Mouse (Mus musculus) myocyte (in vitro differentiated cells): ENCODE measurements around the gene Stip1. TPM values are rescaled to one million over a fixed set of nuclear protein-coding genes. Genes with fewer than 3 reads are reported as not detected.

Experiments
- H3K27me3 ChIP-seq: one replicate; pipeline ENCODE4 v1.6.1; 2011; ENCODE audit not compliant: control insufficient read depth, insufficient read depth, insufficient read length
- H3K36me3 ChIP-seq: one replicate; pipeline ENCODE4 v1.6.1; 2011; ENCODE audit not compliant: control insufficient read depth, insufficient read depth
- H3K4me2 ChIP-seq: one replicate; pipeline ENCODE4 v1.6.1; 2011; ENCODE audit warnings: low read depth, control low read depth
- H3K4me3 ChIP-seq: one replicate; pipeline ENCODE4 v1.5.1; 2011; ENCODE audit warnings: mild to moderate bottlenecking, control low read depth, moderate library complexity
- H3K79me2 ChIP-seq: one replicate; pipeline ENCODE4 v1.6.1; 2011; ENCODE audit not compliant: control insufficient read depth, insufficient read depth
- H3ac ChIP-seq: one replicate; pipeline ENCODE4 v1.6.1; 2011; ENCODE audit not compliant: control insufficient read depth, insufficient read length
- CEBPB ChIP-seq: IDR thresholded peaks from 2 replicates; pipeline ENCODE4 v1.6.1; 2011; ENCODE audit warnings: mild to moderate bottlenecking, moderate library complexity; ENCODE audit not compliant: poor library complexity, insufficient read depth, severe bottlenecking
- E2F4 ChIP-seq: IDR thresholded peaks from one replicate; pipeline ENCODE4 v1.6.1; 2011; ENCODE audit warnings: mild to moderate bottlenecking, control low read depth, moderate library complexity; ENCODE audit not compliant: insufficient read depth
- MAX ChIP-seq: IDR thresholded peaks from one replicate; pipeline ENCODE4 v1.6.1; 2011; ENCODE audit warnings: low read depth, mild to moderate bottlenecking, control low read depth
- MYOD1 ChIP-seq, 3 experiments: IDR thresholded peaks; one replicate each; pipeline ENCODE4 v1.6.1; 2011; ENCODE audit warnings: control low read depth in 2 of 3, low read depth in 2 of 3, mild to moderate bottlenecking in 2 of 3, moderate library complexity in 1 of 3; ENCODE audit not compliant: insufficient read length in 2 of 3, control insufficient read depth in 1 of 3
- MYOG ChIP-seq, 3 experiments: IDR thresholded peaks; one replicate each; pipeline ENCODE4 v1.6.1; 2011; ENCODE audit warnings: control low read depth in 2 of 3, low read depth in 2 of 3, mild to moderate bottlenecking in 2 of 3; ENCODE audit not compliant: insufficient read length in 2 of 3, control insufficient read depth in 1 of 3, insufficient read depth in 1 of 3
- POLR2A ChIP-seq: IDR thresholded peaks from one replicate; pipeline ENCODE4 v1.6.1; 2011; ENCODE audit warnings: low read depth, mild to moderate bottlenecking, control low read depth, moderate library complexity; ENCODE audit not compliant: insufficient read length
- POLR2AphosphoS2 ChIP-seq: IDR thresholded peaks from one replicate; pipeline ENCODE4 v1.6.1; 2011; ENCODE audit warnings: low read depth, control low read depth; ENCODE audit not compliant: insufficient read length
- REST ChIP-seq: IDR thresholded peaks from one replicate; pipeline ENCODE4 v1.6.1; 2011; ENCODE audit warnings: mild to moderate bottlenecking, control low read depth, moderate library complexity; ENCODE audit not compliant: insufficient read depth, insufficient read length
- SRF ChIP-seq: IDR thresholded peaks from one replicate; pipeline ENCODE4 v1.6.1; 2011; ENCODE audit warnings: low read depth; ENCODE audit not compliant: control insufficient read depth, insufficient read length
- TCF12 ChIP-seq: IDR thresholded peaks from one replicate; pipeline ENCODE4 v1.6.1; 2011; ENCODE audit warnings: mild to moderate bottlenecking, control low read depth; ENCODE audit not compliant: poor library complexity, insufficient read depth, severe bottlenecking
- TCF3 ChIP-seq: IDR thresholded peaks from one replicate; pipeline ENCODE4 v1.6.1; 2011; ENCODE audit warnings: low read depth, control low read depth; ENCODE audit not compliant: insufficient read length
- USF1 ChIP-seq: IDR thresholded peaks from one replicate; pipeline ENCODE4 v1.6.1; 2011; ENCODE audit warnings: low read depth, mild to moderate bottlenecking, control low read depth, moderate library complexity
- polyA plus RNA-seq: library from polyadenylated mRNA; unstranded; fragments of >200 nt; fragmentation: generic; extraction: Trizol; gene quantifications from one replicate; pipeline ENCODE4 v1.2.1, GENCODE M21; 2012; ENCODE audit warnings: missing spikeins

The Stip1 gene
- polyA plus RNA-seq, 1 experiment: 223 TPM

DNA sequence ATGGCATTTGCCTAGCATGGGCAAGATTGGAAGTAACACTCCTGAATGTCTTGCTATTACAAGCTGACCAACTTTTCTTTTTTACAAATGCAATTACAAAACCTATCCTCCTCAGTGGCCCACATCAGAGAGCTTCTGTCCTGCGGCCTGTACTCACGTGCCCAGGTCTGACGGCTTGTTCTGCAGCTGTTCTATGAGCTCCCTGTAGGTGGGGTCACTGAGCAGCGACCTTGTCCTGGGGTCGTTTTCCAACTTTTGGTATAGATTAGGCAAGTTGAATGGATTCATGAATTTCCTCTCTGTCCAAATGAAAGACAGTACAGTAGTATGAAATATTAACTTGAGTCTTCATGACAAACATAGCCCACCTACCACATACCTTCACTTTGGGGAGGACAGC is 5.8 kb downstream of the Stip1 start:
- TF ChIP-seq CEBPB (no peak), POLR2A (no peak), MYOG (IDR thresholded peaks at IDR 0.05; ENCODE audit: control insufficient read depth in 1 of 3, insufficient read depth in 1 of 3, insufficient read length in 2 of 3, low read depth in 2 of 3) (no peak), TCF12 (no peak), REST (no peak), TCF3 (no peak), POLR2AphosphoS2 (no peak), E2F4 (no peak), SRF (no peak)
- H3K4me3 ChIP-seq: no peak overlapping the region
- peaks cover 61% of the 10 kb centered on the region for H3K36me3 ChIP-seq

DNA sequence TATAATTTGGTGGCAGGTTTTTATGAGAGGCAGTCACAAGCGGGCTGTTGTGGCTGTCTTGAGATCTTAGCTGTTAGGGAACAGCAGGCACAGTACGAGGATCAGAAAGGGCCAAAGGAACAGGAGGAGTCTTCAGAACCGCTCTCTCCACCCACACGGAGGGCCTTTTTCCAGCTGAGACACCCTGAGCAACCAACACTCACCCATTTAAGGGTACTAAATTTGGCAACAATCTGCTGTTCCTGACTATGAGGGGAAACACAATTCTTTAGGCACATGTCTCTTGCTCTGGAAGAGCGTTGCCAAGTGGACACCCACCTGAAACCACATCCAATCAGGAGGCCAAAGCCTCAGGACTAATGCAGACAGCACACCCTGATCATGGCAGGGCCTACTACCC is 10.2 kb downstream of the Stip1 start:
- H3ac ChIP-seq: no peak overlapping the region
- H3K4me2 ChIP-seq: no peak overlapping the region
- no peaks in the 10 kb centered on the region for H3K27me3 ChIP-seq
- TF ChIP-seq SRF (no peak), MYOD1 (IDR thresholded peaks at IDR 0.05; ENCODE audit: control insufficient read depth in 1 of 3, insufficient read length in 2 of 3, low read depth in 2 of 3) (no peak), MYOG (IDR thresholded peaks at IDR 0.05; ENCODE audit: control insufficient read depth in 1 of 3, insufficient read depth in 1 of 3, insufficient read length in 2 of 3, low read depth in 2 of 3) (no peak), POLR2AphosphoS2 (no peak), USF1 (no peak), POLR2A (no peak), TCF3 (no peak), MAX (no peak)
- H3K36me3 ChIP-seq: peaks cover 77% of the 10 kb centered on the region
- H3K79me2 ChIP-seq: peaks cover 4% of the 10 kb centered on the region
- no peak overlapping the region for H3K4me3 ChIP-seq

More for the DNA sequence above, 5.8 kb downstream of the Stip1 start:
- no peak overlapping the region for H3K4me2 ChIP-seq
- no peak overlapping the region for H3ac ChIP-seq
- no peaks in the 10 kb centered on the region for H3K27me3 ChIP-seq
- H3K79me2 ChIP-seq: peaks cover 41% of the 10 kb centered on the region

DNA sequence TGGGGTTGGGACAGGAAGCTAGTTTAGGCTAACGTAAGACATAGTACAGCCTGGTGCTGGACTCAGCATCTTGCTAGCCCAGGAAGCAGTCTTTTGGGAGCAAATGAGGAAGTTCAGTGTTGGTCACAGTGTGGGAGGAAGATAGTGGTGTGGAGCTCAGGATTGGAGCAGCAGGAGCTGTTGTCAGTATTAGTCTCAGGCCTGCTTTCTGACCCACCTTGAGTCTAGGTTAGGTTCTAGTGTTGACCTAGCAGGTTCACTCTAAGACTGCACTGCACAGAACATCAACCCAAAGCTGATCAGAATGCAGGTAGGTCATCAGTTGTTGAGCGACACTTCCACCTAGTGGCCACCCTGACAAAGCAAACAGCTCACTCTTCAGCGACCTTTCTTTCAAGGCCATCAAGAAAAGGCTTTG is 19.5 kb downstream of the Stip1 start:
- H3K4me2 ChIP-seq: no peak overlapping the region
- TF ChIP-seq USF1 (no peak), MYOD1 (IDR thresholded peaks at IDR 0.05; ENCODE audit: control insufficient read depth in 1 of 3, insufficient read length in 2 of 3, low read depth in 2 of 3) (no peak), REST (no peak), MAX (no peak), SRF (no peak), CEBPB (no peak), MYOG (IDR thresholded peaks at IDR 0.05; ENCODE audit: control insufficient read depth in 1 of 3, insufficient read depth in 1 of 3, insufficient read length in 2 of 3, low read depth in 2 of 3) (no peak), TCF3 (no peak), E2F4 (no peak), TCF12 (no peak), POLR2AphosphoS2 (no peak), POLR2A (no peak)
- H3K27me3 ChIP-seq: no peaks in the 10 kb centered on the region
- no peaks in the 10 kb centered on the region for H3K79me2 ChIP-seq
- H3K4me3 ChIP-seq: no peak overlapping the region
- peaks cover 48% of the 10 kb centered on the region for H3K36me3 ChIP-seq
- no peak overlapping the region for H3ac ChIP-seq

DNA sequence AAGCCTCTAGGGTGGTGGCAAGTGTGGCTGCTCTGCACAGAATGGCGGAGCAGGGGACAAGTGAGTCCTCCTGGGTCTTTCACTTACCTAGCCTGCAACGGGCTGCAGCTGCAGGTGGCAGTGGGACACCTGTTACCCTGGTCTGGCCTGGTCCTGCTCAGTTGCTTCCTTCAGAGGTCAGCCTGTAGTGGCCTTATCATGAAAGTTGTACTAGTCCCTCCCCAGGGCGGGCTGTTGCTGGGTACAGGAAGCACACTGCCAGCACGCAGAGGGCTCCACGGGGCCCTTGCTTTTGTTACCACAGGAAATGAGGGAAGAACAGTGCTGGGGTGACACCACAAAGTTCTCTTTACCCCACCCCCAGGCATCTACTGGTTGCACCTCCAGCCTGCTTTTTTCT is 20.6 kb downstream of the Stip1 start, which contains the start of gene Fermt3:
TSS of gene Fermt3 (minus strand) at position 279 of the 400 bp plus-strand sequence.
- Histone ChIP-seq H3K4me3 (no peak within 1 kb of the TSS), H3ac (no peak within 1 kb of the TSS), H3K27me3 (no peaks in the 10 kb centered on the region), H3K4me2 (no peak within 1 kb of the TSS), H3K79me2 (no peaks in the 10 kb centered on the region), H3K36me3 (peaks cover 41% of the 10 kb centered on the region)
- TF ChIP-seq POLR2AphosphoS2 (peak; percentile 60), E2F4 (no peak)

DNA sequence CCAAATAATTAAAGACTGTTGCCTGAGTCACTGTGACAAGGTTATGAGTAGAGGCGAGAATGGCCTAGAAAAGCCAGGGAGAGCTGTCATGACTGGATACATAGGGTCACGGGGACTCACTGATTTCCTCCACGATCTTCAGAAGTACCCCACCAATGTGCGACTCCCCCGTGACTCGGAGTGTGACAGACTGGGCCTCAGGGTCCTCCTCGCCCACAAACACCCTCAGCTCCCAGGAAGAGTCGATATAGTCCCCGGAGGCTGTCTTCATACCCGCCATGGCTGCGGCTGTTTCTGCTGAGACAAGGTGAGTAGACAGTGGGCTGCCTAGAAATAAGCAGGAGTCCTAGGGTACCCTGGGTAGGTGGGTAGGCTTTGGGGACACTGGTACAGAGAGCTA is 21.2 kb downstream of the Stip1 start:
- Histone ChIP-seq H3K27me3 (no peaks in the 10 kb centered on the region), H3K4me2 (no peak overlapping the region), H3K4me3 (no peak overlapping the region), H3K79me2 (no peaks in the 10 kb centered on the region), H3ac (no peak overlapping the region), H3K36me3 (peaks cover 37% of the 10 kb centered on the region)
- TF ChIP-seq SRF: no peak
- TF ChIP-seq TCF3: no peak
- no peak for TF ChIP-seq MYOG (IDR thresholded peaks at IDR 0.05; ENCODE audit: control insufficient read depth in 1 of 3, insufficient read depth in 1 of 3, insufficient read length in 2 of 3, low read depth in 2 of 3)
- TF ChIP-seq POLR2A: no peak
- no peak for TF ChIP-seq REST
- TF ChIP-seq MAX: no peak
- TF ChIP-seq USF1: no peak
- TF ChIP-seq E2F4: no peak
